Mouse (Mus musculus) bone marrow, adult 2 months (tissue): ENCODE data around the gene Nphs1.

Experiments used
- CTCF ChIP-seq: fragments of 200-500 bp; IDR thresholded peaks from 2 replicates; pipeline ENCODE4 v1.5.1; 2011; ENCODE audit warnings: low read length, control low read depth; ENCODE audit not compliant: control insufficient read depth, insufficient read depth
- POLR2A ChIP-seq: fragments of 200-500 bp; IDR thresholded peaks from 2 replicates; pipeline ENCODE4 v1.6.1; 2011; ENCODE audit warnings: low read depth, mild to moderate bottlenecking, control low read depth, low read length, borderline replicate concordance; ENCODE audit not compliant: control insufficient read depth

- TF ChIP-seq POLR2A (no peak), CTCF (no peak)
Observed at GRCm38 (mm10) chr7:30459484-30459883, 1.4 kb downstream of the Nphs1 start.
